Mouse (Mus musculus) cerebellum, adult 2 months (tissue): Measurements from ENCODE around the gene Map3k14.

Source experiments
- CTCF ChIP-seq: fragments of 200-500 bp; IDR thresholded peaks from 2 replicates; pipeline ENCODE4 v1.5.1; 2011; ENCODE audit warnings: low read depth, mild to moderate bottlenecking, control low read depth, low read length, moderate library complexity, borderline replicate concordance; ENCODE audit not compliant: insufficient read depth
- POLR2A ChIP-seq: fragments of 200-500 bp; IDR thresholded peaks from 2 replicates; pipeline ENCODE4 v1.6.1; 2011; ENCODE audit warnings: low read length, control low read depth, borderline replicate concordance; ENCODE audit not compliant: insufficient read depth

GRCm38 (mm10) chr11:103213712-103214111 is 53.6 kb downstream of the Map3k14 start:
- TF ChIP-seq POLR2A: no peak
- no peak for TF ChIP-seq CTCF
